Mouse (Mus musculus) midbrain, postnatal 0 days (tissue): ENCODE results near the gene Hipk2. TPM values are rescaled to one million over a fixed set of nuclear protein-coding genes. Genes with fewer than 3 reads are reported as not detected.

Experiments
- ATAC-seq: fragments of 200-750 bp; cut with Nextera tagmentation; 2 replicates; pipeline ENCODE4 v1.8.0; 2017; ENCODE audit warnings: moderate number of reproducible peaks, mild to moderate bottlenecking, moderate TSS enrichment, moderate library complexity; ENCODE audit not compliant: low FRiP score
- DNase-seq: peaks from one replicate; pipeline ENCODE4 v3.0.0-alpha.2; 2015; ENCODE audit warnings: low spot score
- H3K27ac ChIP-seq: fragments of 300-500 bp; sonication (generic); 2 replicates; pipeline ENCODE4 v1.5.1; 2014; ENCODE audit warnings: low read depth, mild to moderate bottlenecking, low read length, mixed read lengths
- H3K27me3 ChIP-seq: fragments of 300-500 bp; sonication (generic); 2 replicates; pipeline ENCODE4 v1.6.1; 2014; ENCODE audit warnings: low read length, control low read depth, mixed read lengths; ENCODE audit not compliant: insufficient read depth
- H3K36me3 ChIP-seq: fragments of 300-500 bp; sonication (generic); 2 replicates; pipeline ENCODE4 v1.6.1; 2014; ENCODE audit warnings: low read length, control low read depth, mixed read lengths; ENCODE audit not compliant: insufficient read depth
- H3K4me1 ChIP-seq: fragments of 300-500 bp; sonication (generic); 2 replicates; pipeline ENCODE4 v1.6.1; 2014; ENCODE audit warnings: mild to moderate bottlenecking, control low read depth, antibody characterized with exemption, low read length, mixed read lengths; ENCODE audit not compliant: insufficient read depth
- H3K4me2 ChIP-seq: fragments of 300-500 bp; sonication (generic); 2 replicates; pipeline ENCODE4 v1.6.1; 2014; ENCODE audit warnings: low read depth, mild to moderate bottlenecking, low read length, mixed read lengths; ENCODE audit not compliant: poor library complexity, severe bottlenecking
- H3K4me3 ChIP-seq: fragments of 300-500 bp; sonication (generic); 2 replicates; pipeline ENCODE4 v1.5.1; 2014; ENCODE audit warnings: low read depth, mild to moderate bottlenecking, low read length, moderate library complexity
- H3K9ac ChIP-seq: fragments of 300-500 bp; sonication (generic); replicated peaks from 2 replicates; pipeline ENCODE4 v1.6.1; 2014; ENCODE audit warnings: mild to moderate bottlenecking, low read length, moderate library complexity, mixed read lengths; ENCODE audit not compliant: poor library complexity, severe bottlenecking
- H3K9me3 ChIP-seq: fragments of 300-500 bp; sonication (generic); 2 replicates; pipeline ENCODE4 v1.6.1; 2016; ENCODE audit warnings: low read length, control low read depth
- CTCF ChIP-seq: IDR thresholded peaks from 2 replicates; pipeline ENCODE4 v1.5.1; 2016; ENCODE audit warnings: antibody characterized with exemption, mild to moderate bottlenecking
- WGBS: fragments of 180-500 bp; shearing (Covaris S2); extraction: QIAGEN DNeasy Blood & Tissue Kit; methylation state at CpG from one replicate; pipeline ENCODE4 v1.1.7; 2014; 5-methylcytosine and 5-hydroxymethylcytosine counted together
- polyA plus RNA-seq: library from polyadenylated mRNA; unstranded; fragments of >200 nt; fragmentation: Nextera tagmentation; extraction: Ambion mirVana; gene quantifications from 2 replicates; pipeline ENCODE4 v1.2.1, GENCODE M21; 2015
- total RNA-seq: library from RNA; depleted of rRNA; stranded (reverse); fragments of >200 nt; gene quantifications from 2 replicates; pipeline ENCODE4 v1.2.3, GENCODE M21; 2014

Hipk2 gene
- total and polyA plus RNA-seq, 2 experiments from 2014 or later: 24.3 to 71.0 TPM

- WGBS: 67% methylated on average over 2 of the region's 2 CpGs
- ATAC-seq (no peak), DNase-seq (peak; percentile 70)
- Histone ChIP-seq H3K4me2 (no peak overlapping the region), H3K27ac (no peak overlapping the region), H3K9me3 (no peaks in the 10 kb centered on the region), H3K9ac (no peak overlapping the region), H3K4me1 (no peaks in the 10 kb centered on the region), H3K36me3 (no peaks in the 10 kb centered on the region), H3K4me3 (no peak overlapping the region), H3K27me3 (no peaks in the 10 kb centered on the region)
- no peak for TF ChIP-seq CTCF
Measured at GRCm38 (mm10) chr6:38840380-38840779, 35.6 kb downstream of the Hipk2 start.

GRCm38 (mm10) chr6:38839891-38840290 is 36.1 kb downstream of the Hipk2 start:
- 38% methylated on average over 4 of the region's 4 CpGs for WGBS

GRCm38 (mm10) chr6:38838061-38838460 is 37.9 kb downstream of the Hipk2 start:
- no peak for TF ChIP-seq CTCF
- H3K4me1 ChIP-seq: no peaks in the 10 kb centered on the region
- no peak overlapping the region for H3K27ac ChIP-seq
- no peaks in the 10 kb centered on the region for H3K36me3 ChIP-seq
- no peak for ATAC-seq
- H3K9me3 ChIP-seq: no peaks in the 10 kb centered on the region
- no peak overlapping the region for H3K4me3 ChIP-seq
- no peak for DNase-seq
- 72% methylated on average over 4 of the region's 4 CpGs for WGBS
- no peak overlapping the region for H3K4me2 ChIP-seq
- H3K9ac ChIP-seq: no peak overlapping the region
- H3K27me3 ChIP-seq: no peaks in the 10 kb centered on the region

More at GRCm38 (mm10) chr6:38839891-38840290, 36.1 kb downstream of the Hipk2 start:
- ATAC-seq (no peak), DNase-seq (no peak)
- no peaks in the 10 kb centered on the region for H3K27me3 ChIP-seq
- no peaks in the 10 kb centered on the region for H3K9me3 ChIP-seq
- H3K4me2 ChIP-seq: no peak overlapping the region
- no peaks in the 10 kb centered on the region for H3K4me1 ChIP-seq
- no peak overlapping the region for H3K27ac ChIP-seq
- TF ChIP-seq CTCF: no peak
- no peak overlapping the region for H3K9ac ChIP-seq
- H3K36me3 ChIP-seq: no peaks in the 10 kb centered on the region
- H3K4me3 ChIP-seq: no peak overlapping the region

GRCm38 (mm10) chr6:38835217-38835616 is 40.7 kb downstream of the Hipk2 start:
- 80% methylated on average over 1 of the region's 1 CpGs for WGBS
- no peak overlapping the region for H3K27ac ChIP-seq
- H3K4me1 ChIP-seq: 0 out of 2 replicates have a peak, but pooled peaks cover 4% of the 10 kb centered on the region
- no peak overlapping the region for H3K4me3 ChIP-seq
- no peak for TF ChIP-seq CTCF
- no peaks in the 10 kb centered on the region for H3K36me3 ChIP-seq
- DNase-seq: no peak
- H3K27me3 ChIP-seq: no peaks in the 10 kb centered on the region
- no peaks in the 10 kb centered on the region for H3K9me3 ChIP-seq
- no peak overlapping the region for H3K9ac ChIP-seq
- no peak overlapping the region for H3K4me2 ChIP-seq
- no peak for ATAC-seq

GRCm38 (mm10) chr6:38834727-38835126 is 41.2 kb downstream of the Hipk2 start:
- Histone ChIP-seq H3K4me3 (no peak overlapping the region), H3K36me3 (no peaks in the 10 kb centered on the region), H3K9ac (no peak overlapping the region), H3K27ac (no peak overlapping the region), H3K4me1 (0 out of 2 replicates have a peak, but pooled peaks cover 4% of the 10 kb centered on the region), H3K4me2 (no peak overlapping the region), H3K9me3 (no peaks in the 10 kb centered on the region), H3K27me3 (no peaks in the 10 kb centered on the region)
- TF ChIP-seq CTCF: no peak
- ATAC-seq (no peak), DNase-seq (no peak)
- WGBS: 77% methylated on average over 2 of the region's 2 CpGs

- Histone ChIP-seq H3K36me3 (no peaks in the 10 kb centered on the region), H3K9ac (no peak overlapping the region), H3K4me3 (no peak overlapping the region), H3K4me2 (no peak overlapping the region), H3K9me3 (no peaks in the 10 kb centered on the region), H3K4me1 (0 out of 2 replicates have a peak, but pooled peaks cover 4% of the 10 kb centered on the region), H3K27me3 (no peaks in the 10 kb centered on the region), H3K27ac (no peak overlapping the region)
- TF ChIP-seq CTCF: no peak
- no peak for DNase-seq
- no peak for ATAC-seq
- 96% methylated on average over 3 of the region's 3 CpGs for WGBS
Measured at GRCm38 (mm10) chr6:38833721-38834120, 42.2 kb downstream of the Hipk2 start.
